Mouse (Mus musculus) heart, adult 2 months (tissue): ENCODE data around the gene Slco1a6. TPM values are rescaled to one million over a fixed set of nuclear protein-coding genes. Genes with fewer than 3 reads are reported as not detected.

ENCODE experiments used
- DNase-seq, 2 experiments: peaks; one replicate each; pipeline ENCODE4 v3.0.0; 2021
- H3K27ac ChIP-seq: fragments of 200-600 bp; 2 replicates; pipeline ENCODE4 v1.8.1; 2022
- H3K27me3 ChIP-seq: fragments of 200-500 bp; 2 replicates; pipeline ENCODE4 v1.6.1; 2012; ENCODE audit warnings: mild to moderate bottlenecking, low read length, inconsistent platforms, mixed read lengths; ENCODE audit not compliant: control insufficient read depth, insufficient read depth
- H3K36me3 ChIP-seq: fragments of 200-500 bp; 2 replicates; pipeline ENCODE4 v1.6.1; 2012; ENCODE audit warnings: low read length, inconsistent platforms; ENCODE audit not compliant: control insufficient read depth, insufficient read depth
- H3K4me1 ChIP-seq: fragments of 200-500 bp; 2 replicates; pipeline ENCODE4 v1.6.1; 2011; ENCODE audit warnings: low read length; ENCODE audit not compliant: control insufficient read depth, insufficient read depth
- H3K4me3 ChIP-seq: fragments of 200-600 bp; 2 replicates; pipeline ENCODE4 v1.8.1; 2022
- H3K79me2 ChIP-seq: fragments of 200-500 bp; replicated peaks from 2 replicates; pipeline ENCODE4 v1.6.1; 2012; ENCODE audit warnings: mild to moderate bottlenecking, inconsistent platforms, low read length, moderate library complexity, mixed read lengths; ENCODE audit not compliant: control insufficient read depth, insufficient read depth
- H3K9ac ChIP-seq: fragments of 200-500 bp; 2 replicates; pipeline ENCODE4 v1.6.1; 2012; ENCODE audit warnings: low read depth, mild to moderate bottlenecking, control low read depth, inconsistent platforms, low read length, mixed read lengths
- CTCF ChIP-seq: fragments of 200-600 bp; IDR thresholded peaks from 2 replicates; pipeline ENCODE4 v1.8.1; 2022; ENCODE audit warnings: antibody characterized with exemption, mild to moderate bottlenecking, moderate library complexity
- EP300 ChIP-seq: fragments of 200-500 bp; IDR thresholded peaks from 2 replicates; pipeline ENCODE4 v1.6.1; 2011; ENCODE audit warnings: low read depth, low read length, control low read depth; ENCODE audit not compliant: insufficient read depth
- POLR2A ChIP-seq: fragments of 200-500 bp; IDR thresholded peaks from 2 replicates; pipeline ENCODE4 v1.6.1; 2011; ENCODE audit warnings: mild to moderate bottlenecking, low read depth, low read length, control low read depth; ENCODE audit not compliant: insufficient read depth
- WGBS: fragments of 180-500 bp; shearing (Covaris S2); methylation state at CpG from one replicate; pipeline ENCODE4 v1.1.7; 2018; 5-methylcytosine and 5-hydroxymethylcytosine counted together
- intact Hi-C: fragments of 180-260 bp; cut with DNase I; formaldehyde crosslinking; loops from one replicate; pipeline ENCODE4 v1.15.1; 2025
- polyA plus RNA-seq: library from polyadenylated mRNA; depleted of rRNA; stranded (reverse); fragments of >200 nt; gene quantifications from 2 replicates; pipeline ENCODE4 v1.2.3, GENCODE M21; 2012; rRNA removed
- total RNA-seq, 2 experiments: library from RNA; stranded (reverse); gene quantifications; 2 replicates each; pipeline ENCODE4 v1.2.3; 2021

The Slco1a6 gene
- total and polyA plus RNA-seq, 3 experiments = not detected

DNA sequence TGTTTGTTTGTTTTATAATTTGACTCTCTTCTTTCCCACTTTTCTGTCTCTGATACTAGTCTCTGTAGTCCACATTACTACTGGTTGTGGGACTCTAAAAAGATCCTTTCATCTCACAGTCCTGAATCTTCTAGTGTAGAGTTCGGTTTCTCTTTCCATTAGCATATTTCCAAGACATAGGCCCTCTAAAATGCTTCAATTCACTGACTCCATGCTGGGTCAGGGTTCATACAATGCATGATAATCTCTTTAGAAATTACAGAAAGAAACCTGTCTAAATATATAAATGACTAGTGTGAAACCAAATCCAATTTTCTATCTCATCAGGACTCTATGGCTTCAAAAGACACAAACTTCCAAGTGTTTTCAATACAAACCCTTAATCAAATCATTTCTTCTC is 160.6 kb downstream of the Slco1a6 start:
- no peak overlapping the region for H3K27ac ChIP-seq
- no peaks in the 10 kb centered on the region for H3K27me3 ChIP-seq
- no peak for TF ChIP-seq POLR2A
- no peak for TF ChIP-seq CTCF
- TF ChIP-seq EP300 = no peak
- H3K4me1 ChIP-seq = no peaks in the 10 kb centered on the region
- 78% methylated on average over 1 of the region's 1 CpGs for WGBS
- no peak overlapping the region for H3K4me3 ChIP-seq
- intact Hi-C loops = no loop called here
- no peaks in the 10 kb centered on the region for H3K79me2 ChIP-seq
- DNase-seq = no peak
- H3K36me3 ChIP-seq = no peaks in the 10 kb centered on the region
- H3K9ac ChIP-seq = no peak overlapping the region

- TF ChIP-seq EP300 = no peak
- no peak for TF ChIP-seq CTCF
- TF ChIP-seq POLR2A = no peak
- Histone ChIP-seq H3K36me3 (no peaks in the 10 kb centered on the region), H3K79me2 (no peaks in the 10 kb centered on the region), H3K27ac (no peak overlapping the region), H3K27me3 (no peaks in the 10 kb centered on the region), H3K9ac (no peak overlapping the region), H3K4me3 (no peak overlapping the region), H3K4me1 (no peaks in the 10 kb centered on the region)
- intact Hi-C loops = no loop called here
- WGBS = 84% methylated on average over 2 of the region's 2 CpGs
- no peak for DNase-seq
These were observed 162.6 kb downstream of the Slco1a6 start for GRCm38 (mm10) chr6:142045746-142046145.

DNA sequence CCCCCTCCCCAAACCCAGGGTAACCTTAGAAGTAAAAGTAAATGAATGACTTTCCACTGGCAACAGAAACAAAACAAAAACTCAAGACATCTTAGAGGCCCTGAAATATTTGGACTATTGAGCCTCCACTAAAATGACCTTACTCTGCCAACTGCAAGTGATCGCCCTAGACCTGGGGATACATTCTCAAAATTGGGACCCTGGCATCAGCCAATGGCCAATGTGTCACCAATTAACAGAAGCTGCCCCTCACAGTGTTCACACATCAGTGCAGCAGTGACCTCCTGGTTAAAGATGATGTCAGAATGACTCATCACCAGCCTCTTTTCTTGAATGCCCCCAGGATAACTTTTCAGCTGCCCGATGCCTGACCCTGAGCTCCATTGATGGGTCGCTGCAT is 166.4 kb downstream of the Slco1a6 start:
- H3K27ac ChIP-seq = no peak overlapping the region
- no peak for TF ChIP-seq CTCF
- no peak for TF ChIP-seq POLR2A
- no peak for TF ChIP-seq EP300
- H3K79me2 ChIP-seq = no peaks in the 10 kb centered on the region
- no peak for DNase-seq
- H3K9ac ChIP-seq = no peak overlapping the region
- H3K4me1 ChIP-seq = no peaks in the 10 kb centered on the region
- H3K36me3 ChIP-seq = no peaks in the 10 kb centered on the region
- WGBS = 82% methylated on average over 3 of the region's 3 CpGs
- intact Hi-C loops = no loop called here
- no peak overlapping the region for H3K4me3 ChIP-seq
- H3K27me3 ChIP-seq = no peaks in the 10 kb centered on the region

- H3K4me3 ChIP-seq = no peak overlapping the region
- H3K27ac ChIP-seq = no peak overlapping the region
- peak in 1 of 2 experiments; percentile 2 for DNase-seq
- no peak for TF ChIP-seq EP300
- TF ChIP-seq POLR2A = no peak
- peak; percentile 77 for TF ChIP-seq CTCF
- no peaks in the 10 kb centered on the region for H3K4me1 ChIP-seq
- no peaks in the 10 kb centered on the region for H3K79me2 ChIP-seq
- H3K27me3 ChIP-seq = no peaks in the 10 kb centered on the region
- intact Hi-C loops = no loop called here
- H3K9ac ChIP-seq = no peak overlapping the region
- no peaks in the 10 kb centered on the region for H3K36me3 ChIP-seq
- 54% methylated on average over 16 of the region's 16 CpGs for WGBS
These were observed 167.8 kb downstream of the Slco1a6 start for GRCm38 (mm10) chr6:142040306-142041175.

GRCm38 (mm10) chr6:142035771-142036170 is 172.6 kb downstream of the Slco1a6 start:
- WGBS = 66% methylated on average over 2 of the region's 2 CpGs
- Histone ChIP-seq H3K4me1 (no peaks in the 10 kb centered on the region), H3K4me3 (no peak overlapping the region)

More at GRCm38 (mm10) chr6:142035771-142036170, 172.6 kb downstream of the Slco1a6 start:
- Histone ChIP-seq H3K79me2 (no peaks in the 10 kb centered on the region), H3K9ac (no peak overlapping the region), H3K27ac (no peak overlapping the region), H3K27me3 (no peaks in the 10 kb centered on the region), H3K36me3 (no peaks in the 10 kb centered on the region)
- TF ChIP-seq CTCF = no peak
- no peak for TF ChIP-seq EP300
- TF ChIP-seq POLR2A = no peak
- no peak for DNase-seq
- intact Hi-C loops = no loop called here

Other genes starting within 250 kb of the Slco1a6 start
- gene Gm6614, start 197.1 kb downstream of the Slco1a6 start, total RNA-seq = not detected
- gene Gm6614, start 197.1 kb downstream of the Slco1a6 start, polyA plus RNA-seq = not detected in 2 replicates
- not detected for gene Iapp, start 89.9 kb upstream of the Slco1a6 start, total RNA-seq
- not detected in 2 replicates for gene Iapp, start 89.9 kb upstream of the Slco1a6 start, polyA plus RNA-seq
- gene Slco1a5, start 114.5 kb upstream of the Slco1a6 start, total RNA-seq = not detected
- gene Slco1a5, start 114.5 kb upstream of the Slco1a6 start, polyA plus RNA-seq = 0.06 TPM in 1 of 2 replicates, not detected in the other
- gene Pyroxd1, start 137.1 kb upstream of the Slco1a6 start, total RNA-seq = 1 to 10 TPM; 9.4 to 9.6 TPM
- gene Pyroxd1, start 137.1 kb upstream of the Slco1a6 start, polyA plus RNA-seq = 3.3 and 5.5 TPM in 2 replicates
- gene Recql, start 178.6 kb upstream of the Slco1a6 start, total RNA-seq = 1 to 10 TPM; 6.9 to 8.4 TPM
- 2.3 and 5.4 TPM in 2 replicates for gene Recql, start 178.6 kb upstream of the Slco1a6 start, polyA plus RNA-seq
- 10 to 100 TPM; 15.6 to 21.4 TPM for gene Golt1b, start 178.7 kb upstream of the Slco1a6 start, total RNA-seq
- gene Golt1b, start 178.7 kb upstream of the Slco1a6 start, polyA plus RNA-seq = 7.0 and 13.6 TPM in 2 replicates
- not detected for gene Spx, start 204.9 kb upstream of the Slco1a6 start, total RNA-seq
- 0.18 and 0.25 TPM in 2 replicates for gene Spx, start 204.9 kb upstream of the Slco1a6 start, polyA plus RNA-seq